Mouse (Mus musculus): ENCODE data around the gene Plekhh3. TPM values are rescaled to one million over a fixed set of nuclear protein-coding genes. Genes with fewer than 3 reads are reported as not detected.

The Plekhh3 gene
- total RNA-seq (2017): 0.37 and 0.81 TPM in 2 replicates

DNA sequence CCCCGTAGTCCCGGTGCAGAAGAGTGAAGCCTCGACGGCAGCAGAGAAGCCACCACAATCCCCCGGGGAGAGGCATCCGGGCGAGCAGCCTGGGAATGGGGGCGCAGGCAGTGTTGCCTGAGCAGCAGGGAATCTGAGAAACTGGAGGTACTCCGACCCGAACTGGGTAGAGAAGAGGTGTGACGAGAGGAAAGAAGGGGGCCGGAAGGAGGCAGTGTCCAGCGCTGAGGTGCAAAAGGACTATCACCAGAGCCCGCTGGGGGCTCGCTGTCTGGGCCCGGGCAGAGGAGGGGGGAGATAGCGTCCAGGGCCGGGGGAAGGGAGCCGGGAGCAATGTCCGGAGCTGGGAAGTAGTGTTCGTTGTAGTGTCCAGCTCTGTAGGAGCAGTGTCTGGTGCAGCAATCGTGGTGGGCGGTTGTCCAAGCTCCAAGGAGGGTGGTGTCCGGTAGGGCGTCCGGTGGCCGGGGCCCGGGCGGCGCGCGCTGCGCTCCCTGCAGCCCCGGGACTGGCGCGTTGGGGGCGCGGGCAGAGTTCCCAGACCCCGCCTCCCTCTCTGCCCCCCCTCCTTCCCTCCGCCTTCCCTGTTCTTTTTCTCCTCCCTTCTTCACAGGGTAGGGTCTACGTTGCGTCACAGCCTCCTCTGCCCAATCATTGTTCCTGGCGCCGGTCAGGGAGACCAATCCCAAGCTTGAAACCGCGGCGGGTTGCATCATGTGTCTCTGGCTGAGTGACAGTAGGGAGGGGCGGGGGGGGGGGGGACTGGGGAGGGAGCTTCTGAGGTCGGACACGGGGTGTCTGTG, at the start of gene Plekhh3:
Gene Plekhh3, minus strand, starts transcription at position 541 of the 800 bp plus-strand sequence.
- peak; percentile 42; the same call in 1 of the 2 replicates for ATAC-seq (ENCODE audit: extremely low read depth, insufficient number of reproducible peaks, low FRiP score, poor library complexity, severe bottlenecking)

DNA sequence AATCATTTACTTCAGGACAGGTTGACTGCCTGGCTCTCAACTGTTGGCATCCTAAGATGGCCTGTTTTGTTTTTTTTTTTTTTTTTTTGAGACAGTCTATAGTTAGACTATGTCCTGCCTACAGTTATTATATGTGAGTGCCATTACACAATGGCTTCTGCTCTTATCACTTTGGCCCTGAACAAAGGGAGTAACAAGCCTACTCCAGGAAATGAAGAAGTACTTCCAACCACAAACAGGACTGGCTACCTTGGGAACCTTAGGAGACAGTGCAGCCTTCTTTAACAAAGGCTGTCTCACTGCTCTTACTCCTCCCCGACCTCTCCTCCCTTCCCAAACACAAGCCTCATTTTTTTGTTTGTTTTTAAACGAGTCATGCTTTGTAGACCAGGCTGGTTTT, 49.7 kb upstream of the Plekhh3 start:
- ATAC-seq (ENCODE audit: extremely low read depth, insufficient number of reproducible peaks, low FRiP score, poor library complexity, severe bottlenecking): no peak

DNA sequence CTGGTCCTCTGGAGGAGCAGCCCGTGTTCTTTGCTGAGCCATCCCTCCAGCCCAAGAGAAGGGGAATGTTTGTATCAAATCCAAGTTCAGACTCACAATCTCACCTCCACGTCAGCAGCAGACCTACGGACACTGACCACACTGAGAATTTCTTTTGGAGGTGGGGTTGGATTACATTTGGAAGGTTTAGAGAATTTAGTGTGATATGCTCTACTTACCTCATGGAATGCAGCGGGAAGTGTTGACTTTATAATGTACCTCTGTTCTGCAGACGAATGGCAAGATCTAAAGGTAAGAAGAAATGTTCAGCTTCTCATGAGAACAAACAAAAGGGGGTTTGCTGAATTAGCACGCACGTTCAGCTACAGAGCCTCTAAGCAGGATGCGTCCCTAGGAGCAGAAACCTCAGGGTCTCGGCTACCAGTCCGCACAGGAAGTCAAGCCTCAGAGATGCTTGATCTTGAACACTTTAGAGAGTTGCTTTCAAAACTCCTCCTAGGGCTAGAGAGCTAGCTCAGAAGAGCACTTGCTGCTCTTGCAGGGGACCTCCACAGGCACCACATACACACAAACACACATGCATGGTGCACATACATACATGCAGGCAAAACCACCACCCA, 47.4 kb upstream of the Plekhh3 start:
- no peak for ATAC-seq (ENCODE audit: extremely low read depth, insufficient number of reproducible peaks, low FRiP score, poor library complexity, severe bottlenecking)

DNA sequence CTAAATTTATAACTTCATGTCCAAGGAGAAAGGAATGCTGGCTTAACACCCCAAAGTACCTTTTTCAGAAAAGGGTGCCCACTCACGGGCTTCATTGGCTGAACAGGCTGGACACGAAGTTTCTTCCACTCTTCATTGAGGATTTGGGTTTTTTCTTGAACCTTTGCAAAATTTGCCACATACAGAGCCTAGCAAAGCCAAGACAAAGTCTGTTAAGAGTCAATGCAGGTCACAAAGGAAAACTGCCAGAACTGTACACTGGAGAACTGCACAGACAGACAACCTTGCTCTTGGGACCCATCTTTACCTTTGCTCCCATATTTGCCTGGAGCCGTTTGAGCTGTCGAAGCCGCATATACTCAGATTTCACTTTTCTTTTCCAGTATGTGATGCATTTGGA, 45.8 kb upstream of the Plekhh3 start:
- no peak for ATAC-seq (ENCODE audit: extremely low read depth, insufficient number of reproducible peaks, low FRiP score, poor library complexity, severe bottlenecking)

DNA sequence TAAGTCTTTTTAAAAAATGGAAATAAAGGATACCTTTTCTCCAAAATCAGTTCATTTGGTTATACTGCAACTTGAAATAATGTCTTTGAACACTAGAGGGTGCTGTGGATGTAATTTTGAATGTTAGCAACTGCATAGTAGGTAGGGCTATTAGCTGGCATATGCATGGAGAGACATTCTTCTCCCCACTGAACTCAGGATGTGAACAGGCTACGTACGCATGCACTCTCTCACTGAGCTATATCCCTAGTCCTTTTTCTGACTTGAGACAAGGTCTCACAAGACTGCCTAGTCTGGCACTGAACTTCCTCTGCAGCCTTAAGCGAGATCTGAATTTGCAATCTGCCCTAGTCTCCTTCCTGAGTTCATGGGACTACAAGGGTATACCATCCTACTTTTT, 40.8 kb upstream of the Plekhh3 start:
- ATAC-seq (ENCODE audit: extremely low read depth, insufficient number of reproducible peaks, low FRiP score, poor library complexity, severe bottlenecking): peak; percentile 67; the same call in 1 of the 2 replicates

DNA sequence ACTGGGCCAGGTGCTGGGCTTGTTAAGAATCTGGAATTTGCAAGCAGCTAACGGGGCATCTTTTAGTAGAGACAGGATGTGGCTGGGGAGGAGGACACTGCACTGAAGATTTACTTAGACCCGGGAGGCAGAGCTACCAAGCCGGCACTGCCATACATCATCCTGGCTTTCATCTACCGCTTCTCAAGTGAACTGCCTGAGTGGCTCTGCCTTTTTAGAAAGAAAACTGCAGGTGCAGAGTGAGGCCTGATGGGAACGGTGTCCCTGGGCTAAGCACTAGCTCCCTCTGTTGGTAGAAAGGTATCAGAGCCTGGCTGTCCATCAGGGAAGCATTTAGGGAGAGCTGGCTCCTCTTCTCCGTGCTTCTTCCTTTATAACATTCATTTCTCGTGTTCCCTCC, 29.8 kb upstream of the Plekhh3 start:
- no peak for ATAC-seq (ENCODE audit: extremely low read depth, insufficient number of reproducible peaks, low FRiP score, poor library complexity, severe bottlenecking)

DNA sequence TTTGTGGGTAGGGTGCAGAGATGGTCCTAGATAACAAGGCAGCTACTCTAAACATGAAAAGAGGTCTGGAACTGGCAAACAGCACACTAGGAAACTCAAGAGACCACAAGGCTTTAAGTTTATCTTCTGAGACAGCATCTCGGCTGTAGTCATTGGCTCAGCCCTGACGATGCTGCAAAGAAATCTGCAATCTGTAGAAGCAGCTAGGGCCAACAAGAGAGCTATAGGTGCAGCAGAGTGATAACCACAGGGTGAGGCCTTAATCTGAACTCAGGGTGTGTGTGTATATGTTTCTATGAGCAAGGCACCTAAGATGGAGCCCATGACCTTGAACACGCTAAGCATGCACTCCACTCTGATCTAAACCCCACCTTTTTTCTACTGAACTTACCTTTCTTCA, 28.4 kb upstream of the Plekhh3 start:
- ATAC-seq (ENCODE audit: extremely low read depth, insufficient number of reproducible peaks, low FRiP score, poor library complexity, severe bottlenecking): no peak

DNA sequence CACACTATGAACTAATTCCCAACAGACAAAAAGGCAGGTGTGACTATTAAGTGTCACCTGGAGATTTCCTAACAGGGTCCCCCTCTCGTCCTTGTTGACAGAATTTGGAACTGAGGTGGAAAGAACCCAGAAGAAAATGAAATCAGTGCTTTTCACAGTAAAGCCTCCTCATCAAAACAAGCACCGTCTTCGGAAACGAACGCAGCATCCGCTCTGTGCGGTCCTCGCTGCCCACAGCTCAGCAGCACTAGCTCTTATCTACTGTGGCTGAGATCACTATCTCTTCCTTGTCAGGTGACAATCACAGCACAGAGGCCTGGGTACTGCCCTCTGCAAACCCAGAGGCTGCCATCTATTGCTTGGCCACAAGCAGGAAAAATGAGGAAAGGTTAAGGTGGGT, 25.0 kb upstream of the Plekhh3 start:
- ATAC-seq (ENCODE audit: extremely low read depth, insufficient number of reproducible peaks, low FRiP score, poor library complexity, severe bottlenecking): no peak

DNA sequence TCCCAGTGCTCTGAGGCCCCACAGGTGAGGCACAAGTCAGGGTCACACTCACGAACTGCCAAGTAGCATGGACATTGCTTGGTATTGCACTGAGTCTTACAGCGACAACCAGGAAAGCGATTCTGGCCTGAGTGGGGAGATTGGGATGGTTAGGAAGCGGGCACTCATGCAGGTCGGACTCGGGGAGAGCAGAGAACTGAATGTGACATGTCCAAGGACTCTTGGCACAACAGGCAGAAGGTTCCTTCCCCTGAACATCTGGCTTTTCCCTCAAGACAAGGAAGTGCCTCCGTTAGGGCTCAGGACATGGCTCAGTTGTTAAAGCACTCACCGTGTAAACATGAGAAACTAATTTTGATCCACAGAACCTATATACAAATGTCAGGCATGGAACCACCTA, 24.4 kb upstream of the Plekhh3 start:
- no peak for ATAC-seq (ENCODE audit: extremely low read depth, insufficient number of reproducible peaks, low FRiP score, poor library complexity, severe bottlenecking)

DNA sequence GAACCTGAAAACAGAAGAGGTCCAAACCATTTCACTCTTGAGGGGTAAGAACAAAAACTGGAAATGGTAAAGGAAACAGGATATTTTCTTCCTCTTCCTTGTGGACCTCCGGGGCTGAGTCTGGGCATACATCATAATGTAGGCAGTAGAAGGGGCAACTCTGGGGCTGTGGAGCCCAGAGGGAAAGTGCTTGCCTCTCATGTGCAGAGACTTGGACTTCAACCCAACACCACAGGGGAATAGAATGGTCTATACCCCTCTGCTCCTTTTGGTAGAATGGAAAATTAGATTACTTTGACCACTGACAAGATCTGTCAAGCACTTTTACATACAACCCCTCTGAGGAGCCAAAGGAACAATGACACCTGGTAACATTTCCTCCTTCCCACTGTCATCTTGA, 23.9 kb upstream of the Plekhh3 start:
- no peak for ATAC-seq (ENCODE audit: extremely low read depth, insufficient number of reproducible peaks, low FRiP score, poor library complexity, severe bottlenecking)

DNA sequence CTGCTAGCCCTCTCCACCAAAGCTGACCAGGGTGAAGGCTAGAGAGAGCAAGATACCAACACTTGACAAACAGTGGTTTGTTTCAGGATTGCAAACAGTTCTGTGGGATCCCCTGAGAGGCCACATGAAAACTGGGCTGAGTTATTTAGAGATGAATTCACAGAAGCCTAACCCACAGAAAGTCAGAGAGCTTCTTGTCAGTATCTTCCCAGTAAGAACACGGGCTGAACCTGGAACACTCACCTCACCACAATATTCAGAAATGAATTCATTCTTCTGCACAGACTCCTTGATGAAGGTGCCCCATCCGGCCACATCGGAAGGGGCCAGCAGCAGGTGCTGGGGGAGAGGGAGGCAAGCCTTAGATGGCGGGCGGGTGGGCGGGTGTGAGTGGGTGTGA, 23.5 kb upstream of the Plekhh3 start:
- ATAC-seq (ENCODE audit: extremely low read depth, insufficient number of reproducible peaks, low FRiP score, poor library complexity, severe bottlenecking): no peak

DNA sequence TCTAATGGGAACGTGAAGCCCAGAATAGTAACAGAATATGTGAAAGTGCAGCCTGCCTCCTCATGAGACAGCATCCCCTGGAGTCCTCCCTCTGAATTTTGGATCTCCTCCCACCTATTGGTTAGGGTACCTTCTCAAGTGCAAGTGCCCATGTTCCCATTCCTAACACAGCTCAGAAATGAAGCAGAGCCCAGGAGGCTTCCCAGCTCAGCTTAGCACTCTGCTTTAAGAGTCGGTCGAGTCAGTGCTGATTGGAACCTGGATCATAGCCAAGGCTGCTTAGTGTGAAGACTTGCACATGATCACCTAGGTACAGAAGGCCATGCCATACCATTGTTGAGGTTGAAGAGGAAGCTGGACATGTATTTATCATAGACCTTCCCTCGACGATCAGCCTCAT, 23.0 kb upstream of the Plekhh3 start:
- ATAC-seq (ENCODE audit: extremely low read depth, insufficient number of reproducible peaks, low FRiP score, poor library complexity, severe bottlenecking): no peak

DNA sequence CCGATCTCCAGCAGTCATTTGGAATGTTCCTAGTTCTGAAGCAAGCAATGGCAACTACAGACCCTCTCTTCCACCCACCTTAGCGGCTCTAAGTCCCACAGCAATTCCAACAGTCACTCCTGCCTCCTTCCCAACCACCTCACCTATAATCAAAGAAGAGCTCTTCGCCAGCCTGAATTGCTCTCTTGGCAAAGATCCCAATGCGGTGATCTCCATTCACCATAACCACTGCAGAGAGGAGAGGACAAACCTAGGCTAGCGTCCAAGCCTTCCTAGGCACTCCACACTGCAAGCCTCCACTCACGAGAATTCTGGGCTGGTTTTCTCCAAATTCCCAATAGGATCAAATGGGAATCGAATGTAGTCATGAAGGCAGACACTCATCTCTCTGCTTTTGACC, 21.9 kb upstream of the Plekhh3 start:
- no peak for ATAC-seq (ENCODE audit: extremely low read depth, insufficient number of reproducible peaks, low FRiP score, poor library complexity, severe bottlenecking)

DNA sequence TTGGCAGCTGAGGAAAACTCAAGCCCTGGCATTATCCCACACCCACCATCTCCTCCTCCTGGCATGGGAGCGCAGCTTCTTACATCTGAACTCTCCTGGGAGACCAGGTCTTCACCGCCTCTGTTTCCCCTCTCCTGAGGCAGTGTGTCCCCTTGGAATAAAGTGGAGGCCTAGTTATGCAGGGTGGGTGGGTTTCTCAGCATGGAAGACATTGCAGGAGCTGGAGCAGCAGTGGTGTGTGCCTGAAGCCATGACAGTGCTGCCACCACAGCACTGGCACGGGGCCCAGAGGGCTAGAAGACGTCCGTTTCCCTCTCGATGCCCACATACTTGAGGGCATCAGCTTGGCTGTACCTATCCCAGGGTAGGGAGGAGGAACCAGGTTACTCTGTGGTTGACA, 21.5 kb upstream of the Plekhh3 start:
- ATAC-seq (ENCODE audit: extremely low read depth, insufficient number of reproducible peaks, low FRiP score, poor library complexity, severe bottlenecking): no peak

DNA sequence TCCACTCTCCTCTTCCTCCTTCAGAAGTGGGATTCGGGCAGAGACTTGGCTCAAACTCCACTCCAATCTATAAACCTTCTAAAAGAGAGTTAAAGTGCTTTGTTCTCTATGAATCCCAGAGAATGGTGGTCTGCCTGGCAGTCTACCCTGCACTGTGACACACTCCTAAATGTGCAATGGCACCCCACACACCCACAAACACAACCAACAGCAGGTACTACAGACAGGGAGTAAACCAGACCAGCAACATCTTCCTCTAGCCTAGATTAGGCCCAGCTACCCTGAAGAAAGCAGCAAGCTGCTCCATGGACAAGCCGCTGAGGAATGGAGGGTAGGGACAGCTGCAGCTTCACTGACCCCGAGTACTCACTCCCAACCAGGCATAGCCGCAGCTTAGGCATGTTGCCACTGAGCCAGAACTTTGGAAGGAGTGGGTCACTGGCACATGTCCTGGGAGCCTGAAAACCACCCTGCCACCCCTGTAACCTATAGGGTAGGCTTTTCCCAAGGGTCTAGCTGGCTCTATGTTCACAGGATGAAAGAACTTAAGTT, 20.8 kb upstream of the Plekhh3 start:
- ATAC-seq (ENCODE audit: extremely low read depth, insufficient number of reproducible peaks, low FRiP score, poor library complexity, severe bottlenecking): no peak

DNA sequence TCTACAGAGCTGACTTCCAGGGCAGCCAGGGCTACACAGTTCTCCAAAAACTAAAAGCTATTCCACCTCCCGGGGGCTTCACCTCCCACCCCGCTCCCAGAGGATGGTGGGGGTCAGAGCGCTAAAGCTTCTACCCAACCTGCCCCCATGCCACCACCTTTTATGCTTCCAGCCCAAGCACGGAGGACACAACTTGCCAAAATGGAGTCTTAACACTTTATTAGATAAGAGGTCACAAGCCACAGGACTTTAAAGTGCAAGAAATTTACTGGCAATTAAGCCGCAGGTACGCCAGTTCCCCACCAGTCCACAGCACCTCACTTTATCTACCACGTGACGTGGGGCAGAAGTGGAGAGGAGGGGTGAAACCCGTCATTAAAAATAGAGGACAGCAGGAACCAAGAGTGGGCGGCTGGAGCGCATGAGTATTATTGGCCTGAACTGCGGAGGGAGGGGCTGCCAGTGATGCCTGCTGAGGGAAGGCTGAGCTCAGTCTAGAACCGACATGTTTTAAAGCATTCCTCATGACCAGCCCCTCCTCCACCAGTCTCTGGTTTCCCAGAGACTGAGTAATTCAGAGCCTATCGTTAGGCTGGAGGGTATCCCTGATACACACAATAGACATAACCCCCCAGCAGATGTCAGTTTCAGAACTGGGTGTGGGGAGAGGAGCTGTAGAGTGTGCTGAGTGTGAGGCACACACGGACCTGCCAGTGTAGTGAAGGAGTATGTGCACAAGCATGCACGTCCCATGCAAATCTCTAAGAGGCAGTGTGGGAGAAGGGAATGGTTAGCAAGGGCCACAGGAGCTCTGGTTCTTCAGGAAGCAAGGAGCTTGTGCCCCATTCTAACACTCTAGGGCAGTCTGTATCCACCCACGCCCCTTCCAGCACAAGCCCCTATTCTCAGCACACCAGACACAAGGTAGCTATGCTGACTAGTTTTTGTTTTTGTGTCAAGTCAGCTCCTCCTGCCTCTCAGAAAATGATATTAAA, 20.1 kb upstream of the Plekhh3 start:
- no peak for ATAC-seq (ENCODE audit: extremely low read depth, insufficient number of reproducible peaks, low FRiP score, poor library complexity, severe bottlenecking)

DNA sequence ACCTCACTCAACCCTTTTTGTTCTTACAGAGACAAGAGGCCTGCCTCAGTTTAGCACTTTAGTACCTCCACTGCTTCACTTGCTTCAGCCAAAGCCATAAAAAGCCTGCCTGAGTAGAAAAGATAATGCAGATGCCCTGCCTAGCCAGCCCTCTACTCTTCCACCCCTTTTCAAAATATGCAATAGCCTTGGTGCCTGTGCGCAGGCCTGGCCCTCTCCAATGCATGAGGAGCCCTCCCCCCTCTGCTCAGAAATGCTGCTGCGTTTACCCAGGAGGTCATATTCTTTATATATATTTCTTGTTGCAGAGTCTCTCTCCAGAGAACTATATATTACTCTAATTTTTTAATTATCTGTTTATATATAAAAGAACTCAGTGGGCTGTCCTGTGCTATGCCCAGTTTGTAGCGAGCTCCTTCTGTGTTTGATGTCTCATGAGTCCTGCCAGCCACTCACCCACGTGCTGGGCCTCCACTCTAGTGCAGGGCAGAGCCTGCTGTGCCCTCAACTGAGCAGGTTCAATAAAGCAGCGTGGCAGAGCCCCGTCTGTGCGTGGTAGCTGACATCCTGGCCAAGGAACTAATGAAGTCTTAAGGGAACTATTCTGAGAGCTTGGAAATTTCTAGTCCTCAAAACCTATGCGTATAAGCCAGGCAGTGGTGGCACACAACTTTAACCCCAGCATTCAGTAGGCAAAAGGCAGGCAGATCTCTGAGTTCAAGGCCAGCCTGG, 19.2 kb upstream of the Plekhh3 start:
- ATAC-seq (ENCODE audit: extremely low read depth, insufficient number of reproducible peaks, low FRiP score, poor library complexity, severe bottlenecking): no peak

DNA sequence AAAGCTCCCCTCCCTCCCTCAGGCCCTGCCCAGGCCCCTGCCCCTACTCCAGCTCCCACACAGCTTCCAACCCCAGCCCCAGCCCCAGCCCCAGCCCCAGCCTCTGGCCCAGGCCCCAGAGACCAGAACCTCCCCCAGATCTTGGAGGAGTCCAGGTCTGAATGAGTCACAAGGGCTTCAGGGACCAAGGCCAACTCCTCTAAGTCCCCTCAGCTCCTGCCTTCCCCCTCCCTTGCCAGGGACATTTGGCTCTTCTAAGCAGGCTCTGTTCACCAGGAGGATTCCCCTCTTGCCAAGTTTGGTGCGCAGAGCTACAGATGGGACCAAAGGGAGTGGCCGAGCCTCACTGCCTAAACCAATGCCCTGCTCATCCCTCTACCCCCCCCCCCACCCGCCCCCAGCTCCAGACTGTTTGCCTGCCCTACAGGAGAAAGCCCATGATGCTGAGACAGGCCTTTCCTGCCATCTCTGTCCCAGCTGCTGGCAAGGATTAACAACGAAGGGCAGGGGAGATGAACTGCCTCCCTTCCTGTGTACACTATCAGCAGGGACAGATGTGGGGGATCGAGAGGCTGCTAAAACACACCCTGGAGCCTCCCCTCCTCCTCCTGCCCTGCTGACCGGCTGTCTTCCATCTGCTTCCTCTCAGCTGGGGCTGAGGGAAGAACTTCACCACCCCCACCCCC, 18.5 kb upstream of the Plekhh3 start:
- ATAC-seq (ENCODE audit: extremely low read depth, insufficient number of reproducible peaks, low FRiP score, poor library complexity, severe bottlenecking): no peak
